Mouse (Mus musculus) brain, embryonic 14.5 days (tissue): ENCODE data around the gene Slc25a42. TPM values are rescaled to one million over a fixed set of nuclear protein-coding genes. Genes with fewer than 3 reads are reported as not detected.
A peak's percentile ranks its signal among the peaks of the same experiment; 100 is the strongest.

Experiments
- DNase-seq: peaks from one replicate; pipeline ENCODE4 v3.0.0-alpha.2; 2011; ENCODE audit warnings: low read depth
- CTCF ChIP-seq: fragments of 200-500 bp; IDR thresholded peaks from 2 replicates; pipeline ENCODE4 v1.5.1; 2012; ENCODE audit warnings: inconsistent platforms, mild to moderate bottlenecking, moderate library complexity, borderline replicate concordance; ENCODE audit not compliant: insufficient read depth, insufficient read length; ENCODE audit errors: extremely low read depth
- POLR2A ChIP-seq: fragments of 200-500 bp; IDR thresholded peaks from 2 replicates; pipeline ENCODE4 v1.6.1; 2012; ENCODE audit warnings: mild to moderate bottlenecking, inconsistent platforms, borderline replicate concordance; ENCODE audit not compliant: poor library complexity, insufficient read depth, insufficient read length, severe bottlenecking; ENCODE audit errors: extremely low read depth
- polyA plus RNA-seq: library from polyadenylated mRNA; depleted of rRNA; stranded (reverse); fragments of >200 nt; gene quantifications from 2 replicates; pipeline ENCODE4 v1.2.3, GENCODE M21; 2012

Gene Slc25a42
- polyA plus RNA-seq, 1 experiment, result 26.2 TPM

DNA sequence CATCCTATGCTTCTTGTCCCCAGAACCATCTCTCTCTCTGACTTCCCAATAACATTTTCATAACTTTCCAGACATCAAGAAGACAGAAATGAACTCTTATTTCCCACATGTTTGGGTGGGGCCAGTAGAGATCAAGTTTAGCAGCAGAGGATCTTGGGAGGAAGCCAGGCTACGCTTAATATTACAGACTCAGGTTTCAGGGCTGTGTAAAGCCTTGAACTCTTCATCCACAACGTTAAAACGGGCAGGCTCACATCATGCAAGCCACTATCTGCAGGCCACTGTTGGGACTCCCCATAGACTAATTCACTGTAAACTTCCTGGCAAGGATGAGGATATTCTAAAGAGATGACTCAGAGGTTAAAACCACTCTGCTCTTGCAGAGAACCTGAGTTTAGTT lies 2.3 kb upstream of the Slc25a42 start:
- DNase-seq, result no peak
- TF ChIP-seq CTCF, result no peak

DNA sequence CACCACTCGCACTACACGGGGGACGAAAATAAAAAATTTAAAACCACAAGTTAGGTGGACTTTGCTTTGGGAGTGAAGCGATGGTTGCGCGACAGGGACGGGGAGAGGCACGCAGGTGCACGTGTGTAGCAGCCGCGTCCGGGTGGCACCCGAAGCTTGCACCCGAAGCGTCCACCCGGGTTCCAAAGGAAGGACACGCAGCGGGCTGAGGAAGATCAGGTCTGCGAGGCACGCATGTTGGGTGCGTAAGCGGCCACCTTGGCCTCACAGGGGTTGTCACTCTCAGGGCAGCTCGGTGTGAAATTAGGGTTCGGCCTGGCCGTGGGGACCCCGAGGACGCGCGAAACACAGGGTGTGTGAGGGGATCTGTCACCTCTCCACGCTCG lies 386 bp downstream of the Slc25a42 start:
- DNase-seq, result peak; percentile 32

DNA sequence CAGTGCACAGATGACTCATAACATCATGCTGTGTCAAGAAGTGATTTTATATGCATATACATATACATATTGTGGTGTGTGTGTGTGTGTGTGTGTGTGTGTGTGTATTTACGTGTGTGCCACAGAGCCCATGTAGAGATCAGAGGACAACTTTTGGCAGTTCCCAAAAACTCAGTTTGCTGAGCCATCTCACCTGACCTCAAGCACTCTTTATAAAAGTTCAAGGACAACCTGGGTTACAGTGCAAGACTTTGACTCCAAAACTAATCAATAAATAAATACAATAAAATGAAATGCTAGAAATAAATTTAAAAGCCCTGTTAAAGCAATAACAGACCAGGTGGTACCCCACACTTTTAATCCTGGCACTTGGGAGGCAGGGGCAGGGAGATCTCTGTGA lies 830 bp downstream of the Slc25a42 start:
- TF ChIP-seq POLR2A (no peak), CTCF (no peak)
- no peak for DNase-seq

More for the DNA sequence above, 386 bp downstream of the Slc25a42 start:
- no peak for TF ChIP-seq POLR2A
- TF ChIP-seq CTCF, result no peak

DNA sequence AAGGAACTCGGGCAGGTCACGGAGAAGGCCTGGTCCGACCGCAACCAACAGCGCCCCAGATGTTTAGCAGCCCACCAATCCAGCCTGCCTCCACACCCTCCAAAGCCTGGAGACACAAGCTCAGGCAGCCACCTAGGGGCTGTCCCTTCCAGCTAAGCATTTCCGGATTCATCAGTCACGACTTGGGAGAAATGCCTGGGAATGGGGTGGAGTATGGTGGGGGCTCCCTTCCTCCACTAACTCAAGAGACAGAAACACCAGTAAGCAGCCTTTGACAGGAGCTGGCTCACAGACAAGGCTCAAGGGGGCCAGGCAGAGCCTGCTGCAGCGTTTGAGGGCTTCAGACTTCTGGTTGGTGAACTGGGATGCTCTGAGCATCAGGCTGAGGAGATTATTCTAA lies 1.6 kb downstream of the Slc25a42 start:
- TF ChIP-seq POLR2A (no peak), CTCF (no peak)
- no peak for DNase-seq

DNA sequence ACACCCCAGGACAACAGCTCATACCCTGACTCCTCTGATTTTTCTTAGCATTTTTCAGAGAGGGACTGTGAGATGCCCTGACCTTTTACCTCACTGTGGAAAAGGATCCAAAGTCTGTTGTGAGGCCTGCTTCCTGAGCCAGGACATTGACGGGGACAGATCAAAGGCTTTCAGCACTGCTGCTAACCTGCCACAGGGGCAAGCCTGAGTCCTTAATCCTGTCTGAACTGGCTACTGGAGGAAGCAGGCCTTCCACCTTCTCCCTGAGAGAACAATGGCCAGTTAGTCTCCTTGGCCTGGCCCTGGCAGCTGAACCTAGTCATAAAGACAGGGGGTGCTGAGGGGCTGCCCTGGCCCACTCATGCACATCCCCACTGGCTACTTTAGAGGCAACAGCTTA lies 4.0 kb downstream of the Slc25a42 start:
- no peak for DNase-seq
- no peak for TF ChIP-seq CTCF
- TF ChIP-seq POLR2A, result no peak

DNA sequence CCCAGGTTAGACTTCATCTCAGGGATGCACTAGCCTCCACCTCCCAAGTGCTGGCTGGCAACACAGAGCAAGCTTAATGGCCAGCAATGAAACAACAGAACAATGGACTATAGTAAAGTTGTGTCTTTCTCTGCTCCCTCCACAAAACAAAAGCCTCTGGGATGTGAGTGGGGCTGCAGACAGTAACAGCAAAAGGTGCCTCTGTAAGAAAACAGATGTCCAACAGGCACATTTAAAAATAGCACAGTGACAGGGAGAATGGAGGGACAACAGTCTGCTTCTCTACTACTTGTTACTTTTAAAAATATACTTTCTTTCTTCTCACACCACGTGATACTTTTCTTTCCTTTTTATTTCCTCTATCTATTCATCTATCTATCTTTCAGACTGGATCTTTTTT lies 7.3 kb downstream of the Slc25a42 start:
- TF ChIP-seq POLR2A, result no peak
- TF ChIP-seq CTCF, result no peak
- no peak for DNase-seq

DNA sequence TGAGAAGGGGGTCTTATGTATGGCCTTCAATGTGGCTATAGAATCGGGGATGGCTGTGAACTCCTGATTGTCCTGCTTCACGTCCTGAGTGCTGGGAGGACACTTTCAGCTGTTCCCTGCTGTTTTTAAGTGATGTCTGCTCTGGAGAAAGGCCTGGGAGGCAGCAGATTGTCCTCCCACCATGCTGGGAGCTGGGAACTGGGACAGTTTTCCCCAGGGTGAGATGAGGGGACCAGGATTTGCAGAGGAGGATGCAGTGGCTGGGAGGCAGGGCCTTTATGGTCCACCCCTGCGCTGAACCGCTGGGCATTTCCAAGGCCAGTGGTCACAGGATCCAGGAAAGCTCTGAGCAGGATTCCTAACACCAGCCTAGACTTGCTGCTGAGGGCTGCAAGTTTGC lies 9.0 kb downstream of the Slc25a42 start:
- no peak for TF ChIP-seq POLR2A
- no peak for TF ChIP-seq CTCF
- DNase-seq, result no peak

DNA sequence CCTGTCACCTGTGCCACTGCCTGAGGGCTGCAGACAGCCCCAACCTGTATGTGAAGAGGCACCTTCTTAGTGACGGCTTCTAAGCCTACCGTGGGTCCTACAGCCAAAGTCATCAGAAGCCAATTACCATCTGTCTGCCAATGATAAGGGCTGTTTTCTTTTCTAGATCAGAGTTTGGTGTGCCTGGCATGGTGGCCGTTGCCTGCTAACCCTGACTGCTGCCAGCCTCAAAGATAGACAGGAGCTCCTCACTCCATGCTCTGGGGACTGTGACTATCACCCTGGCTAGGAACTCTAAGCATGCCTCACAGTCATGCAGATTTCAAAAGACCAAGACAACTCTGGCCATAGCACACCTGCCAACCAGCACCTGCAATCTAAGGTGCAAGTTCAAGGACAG lies 10.7 kb downstream of the Slc25a42 start:
- DNase-seq, result no peak
- TF ChIP-seq CTCF (no peak), POLR2A (no peak)

DNA sequence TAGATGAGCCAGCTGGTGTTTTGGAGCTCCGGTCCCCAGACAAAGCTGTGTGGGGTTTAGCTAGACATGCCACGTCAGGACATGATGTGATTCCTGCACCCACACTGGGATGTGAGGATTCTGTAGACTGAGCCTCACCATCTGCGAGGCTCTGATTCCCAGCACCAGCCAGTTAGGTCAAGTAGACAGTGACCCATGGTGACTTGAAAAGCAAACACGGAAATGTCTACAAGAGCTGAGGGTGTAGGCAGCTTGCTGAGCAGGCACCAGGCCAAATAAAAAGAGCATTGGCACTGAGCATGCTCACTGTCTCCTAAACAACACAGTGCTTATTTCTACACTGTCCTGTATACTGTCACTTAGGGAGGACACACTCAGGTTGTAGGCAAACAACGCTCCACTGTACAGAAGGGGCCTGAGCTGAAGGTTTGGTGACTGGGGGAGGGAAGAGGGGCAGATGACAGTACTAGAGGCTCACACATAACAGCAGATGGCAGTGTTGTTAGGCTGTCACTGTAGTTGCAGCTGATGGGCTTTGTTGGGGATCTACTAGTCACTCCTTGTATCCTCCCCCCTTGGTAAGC lies 11.9 kb downstream of the Slc25a42 start:
- DNase-seq, result peak; percentile 62
- TF ChIP-seq CTCF (no peak; the same call in 1 of the 2 replicates), POLR2A (no peak)

DNA sequence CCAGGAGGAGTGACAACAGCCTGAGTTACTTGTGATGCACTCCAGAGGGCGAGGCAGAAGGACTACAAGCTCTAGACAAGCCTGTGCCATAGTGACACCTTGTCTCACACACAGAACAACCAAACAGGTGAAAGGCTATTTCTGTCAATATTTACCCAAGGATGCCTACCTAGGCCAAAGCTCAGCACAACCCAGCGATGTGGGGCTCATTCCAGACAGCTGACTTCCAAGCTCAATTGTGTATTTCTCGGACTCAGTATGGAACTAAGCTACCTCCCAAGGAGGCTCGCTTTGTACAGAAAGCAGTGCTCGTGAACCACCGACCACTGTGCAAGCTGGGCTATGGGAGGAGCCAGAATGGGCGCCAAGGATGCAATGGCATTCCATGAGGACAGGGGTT lies 14.5 kb downstream of the Slc25a42 start:
- DNase-seq, result peak; percentile 5
- TF ChIP-seq CTCF (no peak), POLR2A (no peak)

DNA sequence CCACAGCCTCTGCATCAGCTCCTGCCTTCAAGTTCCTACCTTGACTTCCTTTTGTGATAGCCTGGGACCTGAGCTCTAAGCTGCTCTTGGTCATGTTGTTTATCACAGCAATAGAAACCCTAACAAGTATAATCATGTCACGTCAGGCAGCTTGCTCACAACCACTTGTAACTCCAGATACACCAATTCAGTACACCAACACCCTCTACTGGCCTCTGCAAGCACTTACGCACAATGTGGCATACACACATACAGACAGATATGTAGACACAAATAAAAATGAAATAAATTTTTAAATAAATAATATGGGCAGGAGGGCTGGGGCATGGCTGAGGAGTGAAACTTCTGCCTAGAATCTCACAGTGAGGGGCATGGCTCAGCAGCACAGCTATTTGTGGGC lies 16.3 kb downstream of the Slc25a42 start:
- DNase-seq, result no peak
- TF ChIP-seq POLR2A (no peak), CTCF (peak; percentile 2; the same call in 1 of the 2 replicates)

DNA sequence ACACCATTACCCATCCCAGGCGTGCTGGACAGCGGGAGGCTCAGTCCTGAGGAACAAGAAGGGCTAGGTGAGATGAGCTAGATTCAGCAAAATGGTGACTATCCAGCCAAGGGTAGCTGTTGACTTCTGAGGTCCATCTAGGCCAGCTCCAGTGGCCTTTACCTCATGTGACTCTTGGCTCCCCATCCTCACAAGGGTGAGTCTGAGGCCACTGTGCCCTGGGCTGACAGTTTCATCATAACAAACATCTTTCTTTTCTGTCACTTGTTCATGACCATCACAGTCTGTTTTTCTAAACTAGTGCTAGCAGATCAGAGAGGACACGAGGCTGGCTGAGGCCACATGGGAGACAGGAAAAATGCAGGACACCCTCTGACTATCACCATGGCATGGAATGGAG lies 17.9 kb downstream of the Slc25a42 start:
- no peak for TF ChIP-seq POLR2A
- no peak for TF ChIP-seq CTCF
- no peak for DNase-seq
